Comparison of ENCODE assay signal across 7 mouse cellular contexts in the genomic region with DNA sequence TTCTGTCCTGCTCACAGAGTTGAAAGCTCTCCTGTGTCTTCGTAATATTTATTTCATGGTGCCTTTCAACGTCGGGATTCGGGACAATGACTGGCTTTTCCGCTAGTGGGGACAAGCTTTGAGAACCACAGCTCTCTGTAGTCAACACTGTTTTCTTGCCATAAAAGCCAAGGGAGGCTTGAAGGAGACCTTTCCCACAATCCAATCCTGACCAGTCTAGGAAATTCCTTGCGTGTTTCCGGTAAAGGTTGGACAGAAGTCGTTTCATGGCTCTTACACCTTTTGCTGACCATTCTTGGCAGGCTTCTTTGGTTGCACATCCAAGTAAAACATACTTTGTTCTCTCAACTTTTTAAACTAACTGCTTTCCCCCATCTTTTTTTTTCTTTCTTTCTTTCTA.
DNase-seq lines count a peak whose midpoint lies in the region; ATAC-seq and TF ChIP-seq lines count a peak whose summit lies in the region.

No protein-coding gene starts in this region.

- H3K4me3 ChIP-seq in megakaryocyte, embryonic 14.5 days (replicated peaks): peak overlapping the region; percentile 96
- peak overlapping the region; percentile 92 for H3K4me3 ChIP-seq in heart, embryonic 13.5 days
- H3K4me3 ChIP-seq in limb, embryonic 15.5 days: peak overlapping the region; percentile 85
- peak overlapping the region; percentile 89 for H3K4me3 ChIP-seq in stomach, postnatal 0 days (ENCODE audit: low read depth, low read length)

- DNase-seq in stomach, postnatal 0 days (ENCODE audit: low spot score): no peak
- no peak for DNase-seq in frontal cortex, postnatal 36 days (ENCODE audit: low spot score in 2 of 2)

- peaks cover 2% of the 10 kb centered on the region for H3K36me3 ChIP-seq in megakaryocyte, embryonic 14.5 days (replicated peaks; ENCODE audit: low read length)
- H3K36me3 ChIP-seq in heart, embryonic 13.5 days: no peaks in the 10 kb centered on the region
- no peaks in the 10 kb centered on the region for H3K36me3 ChIP-seq in limb, embryonic 15.5 days
- no peaks in the 10 kb centered on the region for H3K36me3 ChIP-seq in stomach, postnatal 0 days (ENCODE audit: control insufficient read depth, insufficient read depth, low read length)

- no peaks in the 10 kb centered on the region for H3K27me3 ChIP-seq in megakaryocyte, embryonic 14.5 days (replicated peaks)
- H3K27me3 ChIP-seq in heart, embryonic 13.5 days (replicated peaks): no peaks in the 10 kb centered on the region
- H3K27me3 ChIP-seq in limb, embryonic 15.5 days: no peaks in the 10 kb centered on the region
- H3K27me3 ChIP-seq in stomach, postnatal 0 days (ENCODE audit: control insufficient read depth, insufficient read depth, low read length): no peaks in the 10 kb centered on the region

- WGBS in heart, embryonic 13.5 days: 76% methylated on average over 8 of the region's 8 CpGs
- WGBS in limb, embryonic 15.5 days: 66% methylated on average over 8 of the region's 8 CpGs
- WGBS in stomach, postnatal 0 days: 68% methylated on average over 8 of the region's 8 CpGs

- H3K4me2 ChIP-seq in heart, embryonic 13.5 days: peak overlapping the region; percentile 84
- H3K4me2 ChIP-seq in limb, embryonic 15.5 days: peak overlapping the region; percentile 86
- H3K4me2 ChIP-seq in stomach, postnatal 0 days (replicated peaks; ENCODE audit: low read depth): peak overlapping the region; percentile 90

- no peak overlapping the region for H3K9ac ChIP-seq in heart, embryonic 13.5 days
- H3K9ac ChIP-seq in limb, embryonic 15.5 days: no peak overlapping the region
- H3K9ac ChIP-seq in stomach, postnatal 0 days (ENCODE audit: low read length): no peak overlapping the region

- peaks cover 38% of the 10 kb centered on the region for H3K4me1 ChIP-seq in megakaryocyte, embryonic 14.5 days
- peaks cover 29% of the 10 kb centered on the region for H3K4me1 ChIP-seq in heart, embryonic 13.5 days
- H3K4me1 ChIP-seq in limb, embryonic 15.5 days: peaks cover 23% of the 10 kb centered on the region
- H3K4me1 ChIP-seq in stomach, postnatal 0 days (replicated peaks; ENCODE audit: control insufficient read depth, insufficient read depth): no peaks in the 10 kb centered on the region

- no peaks in the 10 kb centered on the region for H3K9me3 ChIP-seq in megakaryocyte, embryonic 14.5 days
- H3K9me3 ChIP-seq in heart, embryonic 13.5 days: no peaks in the 10 kb centered on the region
- H3K9me3 ChIP-seq in limb, embryonic 15.5 days: no peaks in the 10 kb centered on the region
- H3K9me3 ChIP-seq in stomach, postnatal 0 days (ENCODE audit: control insufficient read depth, low read length): no peaks in the 10 kb centered on the region

- H3K27ac ChIP-seq in heart, embryonic 13.5 days (replicated peaks): peak overlapping the region; percentile 90; the same call in 1 of the 2 replicates
- H3K27ac ChIP-seq in limb, embryonic 15.5 days: peak overlapping the region; percentile 91
- H3K27ac ChIP-seq in stomach, postnatal 0 days (replicated peaks): peak overlapping the region; percentile 98

- no peak for ATAC-seq in megakaryocyte, adult 5-6 weeks (ENCODE audit: poor library complexity, severe bottlenecking)
- ATAC-seq in heart, embryonic 13.5 days (ENCODE audit: extremely low read depth, insufficient number of reproducible peaks, low FRiP score, low TSS enrichment): no peak
- ATAC-seq in limb, embryonic 15.5 days (ENCODE audit: insufficient number of reproducible peaks, low FRiP score, low TSS enrichment, low read depth): no peak
- ATAC-seq in stomach, postnatal 0 days (ENCODE audit: low FRiP score, low TSS enrichment): no peak
- no peak for ATAC-seq in inflammation-experienced regulatory T-cells, adult 6 months

- TF ChIP-seq CTCF in stomach, postnatal 0 days (IDR thresholded peaks at IDR 0.05; ENCODE audit: low read depth): no peak

- no peak for TF ChIP-seq EP300 in stomach, postnatal 0 days (optimal IDR thresholded peaks at IDR 0.05)
